Mouse (Mus musculus): ENCODE measurements around the gene Dcun1d4. TPM values are rescaled to one million over a fixed set of nuclear protein-coding genes. Genes with fewer than 3 reads are reported as not detected.
A peak's percentile ranks its signal among the peaks of the same experiment; 100 is the strongest.
"Not testable (repeated sequence)": the region's sequence is repeated elsewhere in the genome, so short reads cannot be mapped to it uniquely, and the experiment has no call there.

Dcun1d4 gene
- 0.21 and 1.3 TPM in 2 replicates for total RNA-seq (2015; ENCODE audit: low replicate concordance)
- total RNA-seq (2017; ENCODE audit: low replicate concordance), result 0.70 and 7.4 TPM in 2 replicates

GRCm38 (mm10) chr5:73480700-73481099 lies at the start of gene Dcun1d4:
Dcun1d4 (plus strand) TSS chr5:73481000.
- no peak for ATAC-seq (replicated peaks; ENCODE audit: low FRiP score, poor library complexity, severe bottlenecking)

GRCm38 (mm10) chr5:73431581-73431980 lies 49.2 kb upstream of the Dcun1d4 start:
- ATAC-seq (replicated peaks; ENCODE audit: low FRiP score, poor library complexity, severe bottlenecking), result no peak

GRCm38 (mm10) chr5:73432805-73433204 lies 48.0 kb upstream of the Dcun1d4 start:
- ATAC-seq (replicated peaks; ENCODE audit: low FRiP score, poor library complexity, severe bottlenecking), result no peak

- no peak for ATAC-seq (replicated peaks; ENCODE audit: low FRiP score, poor library complexity, severe bottlenecking)
Observed at GRCm38 (mm10) chr5:73434764-73435163, 46.0 kb upstream of the Dcun1d4 start.

GRCm38 (mm10) chr5:73442176-73442575 lies 38.6 kb upstream of the Dcun1d4 start:
- ATAC-seq (replicated peaks; ENCODE audit: low FRiP score, poor library complexity, severe bottlenecking), result no peak

GRCm38 (mm10) chr5:73450276-73450675 lies 30.5 kb upstream of the Dcun1d4 start:
- ATAC-seq (replicated peaks; ENCODE audit: low FRiP score, poor library complexity, severe bottlenecking), result no peak

GRCm38 (mm10) chr5:73454502-73455306 lies 26.1 kb upstream of the Dcun1d4 start:
- no peak for ATAC-seq (replicated peaks; ENCODE audit: low FRiP score, poor library complexity, severe bottlenecking)

- no peak for ATAC-seq (replicated peaks; ENCODE audit: low FRiP score, poor library complexity, severe bottlenecking)
Observed at GRCm38 (mm10) chr5:73455307-73455687, 25.5 kb upstream of the Dcun1d4 start.

GRCm38 (mm10) chr5:73468462-73469433 lies 12.1 kb upstream of the Dcun1d4 start:
- no peak for ATAC-seq (replicated peaks; ENCODE audit: low FRiP score, poor library complexity, severe bottlenecking)

- no peak for ATAC-seq (replicated peaks; ENCODE audit: low FRiP score, poor library complexity, severe bottlenecking)
Observed at GRCm38 (mm10) chr5:73474412-73475405, 6.1 kb upstream of the Dcun1d4 start.

GRCm38 (mm10) chr5:73481401-73481800 lies 601 bp downstream of the Dcun1d4 start:
- ATAC-seq (replicated peaks; ENCODE audit: low FRiP score, poor library complexity, severe bottlenecking), result no peak

GRCm38 (mm10) chr5:73482381-73482780 lies 1.6 kb downstream of the Dcun1d4 start:
- ATAC-seq (replicated peaks; ENCODE audit: low FRiP score, poor library complexity, severe bottlenecking), result not testable (repeated sequence)

- ATAC-seq (replicated peaks; ENCODE audit: low FRiP score, poor library complexity, severe bottlenecking), result no peak
Observed at GRCm38 (mm10) chr5:73484016-73484615, 3.3 kb downstream of the Dcun1d4 start.

- ATAC-seq (replicated peaks; ENCODE audit: low FRiP score, poor library complexity, severe bottlenecking), result no peak
Observed at GRCm38 (mm10) chr5:73486451-73486850, 5.7 kb downstream of the Dcun1d4 start.

- ATAC-seq (replicated peaks; ENCODE audit: low FRiP score, poor library complexity, severe bottlenecking), result no peak
Observed at GRCm38 (mm10) chr5:73489915-73490314, 9.1 kb downstream of the Dcun1d4 start.

GRCm38 (mm10) chr5:73490596-73491073 lies 9.8 kb downstream of the Dcun1d4 start:
- ATAC-seq (replicated peaks; ENCODE audit: low FRiP score, poor library complexity, severe bottlenecking), result peak; percentile 99

- ATAC-seq (replicated peaks; ENCODE audit: low FRiP score, poor library complexity, severe bottlenecking), result no peak
Observed at GRCm38 (mm10) chr5:73491074-73491836, 10.5 kb downstream of the Dcun1d4 start.
